Mouse (Mus musculus) E14TG2a.4 (cell line): ENCODE measurements at regions not wholly inside any gene's neighbourhood (a gene's known extent, or its start where the extent isn't known, plus 50 kb on each side); places are given as distances from the start of the nearest gene placed in this dataset.

ENCODE experiments used
- CTCF ChIP-seq: conservative IDR thresholded peaks from 2 replicates; pipeline ENCODE4 v1.5.1; 2014; ENCODE audit warnings: low read length
- NANOG ChIP-seq: IDR thresholded peaks from 2 replicates; pipeline ENCODE4 v1.6.1; 2014; ENCODE audit warnings: borderline replicate concordance, low read length, mixed read lengths
- POU5F1 ChIP-seq: IDR thresholded peaks from 2 replicates; pipeline ENCODE4 v1.6.1; 2014; ENCODE audit warnings: low read length, borderline replicate concordance

- no peak for TF ChIP-seq CTCF
- TF ChIP-seq POU5F1 = no peak
- TF ChIP-seq NANOG = no peak
Measured at GRCm38 (mm10) chr12:106969873-106970272, 518.6 kb upstream of the 3110018I06Rik start.
